Mouse (Mus musculus) ES-Bruce4 (cell line): Measurements from ENCODE around the gene Acer1. TPM values are rescaled to one million over a fixed set of nuclear protein-coding genes. Genes with fewer than 3 reads are reported as not detected.

ENCODE experiments used
- H3K27ac ChIP-seq: 2 replicates; pipeline ENCODE4 v1.5.1; 2012; ENCODE audit warnings: low read length, inconsistent platforms; ENCODE audit not compliant: insufficient read depth
- H3K27me3 ChIP-seq: 2 replicates; pipeline ENCODE4 v1.6.1; 2012; ENCODE audit warnings: mild to moderate bottlenecking, low read length, inconsistent platforms; ENCODE audit not compliant: control insufficient read depth, poor library complexity, insufficient read depth, severe bottlenecking
- H3K36me3 ChIP-seq: 2 replicates; pipeline ENCODE4 v1.6.1; 2012; ENCODE audit warnings: inconsistent platforms, mild to moderate bottlenecking, low read length, moderate library complexity; ENCODE audit not compliant: control insufficient read depth, poor library complexity, insufficient read depth, severe bottlenecking
- H3K4me1 ChIP-seq: one replicate; pipeline ENCODE4 v1.8.1; 2011; ENCODE audit warnings: low read length; ENCODE audit not compliant: control insufficient read depth, insufficient read depth
- H3K4me3 ChIP-seq: 2 replicates; pipeline ENCODE4 v1.5.1; 2011; ENCODE audit warnings: low read depth, mild to moderate bottlenecking, low read length
- H3K9ac ChIP-seq: 2 replicates; pipeline ENCODE4 v1.6.1; 2012; ENCODE audit warnings: low read depth, mild to moderate bottlenecking, inconsistent platforms; ENCODE audit not compliant: poor library complexity, severe bottlenecking
- H3K9me3 ChIP-seq: replicated peaks from 2 replicates; pipeline ENCODE4 v1.6.1; 2012; ENCODE audit warnings: mild to moderate bottlenecking, low read length, inconsistent platforms; ENCODE audit not compliant: control insufficient read depth, poor library complexity, insufficient read depth, severe bottlenecking
- CTCF ChIP-seq: IDR thresholded peaks from one replicate; pipeline ENCODE4 v1.8.1; 2011; ENCODE audit warnings: low read depth, low read length
- EP300 ChIP-seq: IDR thresholded peaks from 2 replicates; pipeline ENCODE4 v1.6.1; 2011; ENCODE audit warnings: low read depth, low read length; ENCODE audit not compliant: insufficient read depth
- POLR2A ChIP-seq: IDR thresholded peaks from one replicate; pipeline ENCODE4 v1.8.1; 2011; ENCODE audit warnings: low read length; ENCODE audit not compliant: insufficient read depth
- polyA plus RNA-seq: library from polyadenylated mRNA; stranded (reverse); fragments of >200 nt; gene quantifications from 2 replicates; pipeline ENCODE4 v1.2.4, GENCODE M21; 2011; ENCODE audit warnings: low read depth; ENCODE audit not compliant: missing spikeins, insufficient read depth, insufficient read length

Gene Acer1
- polyA plus RNA-seq, 1 experiment = 0.49 TPM

- Histone ChIP-seq H3K27ac (no peak overlapping the region), H3K9me3 (no peaks in the 10 kb centered on the region), H3K4me3 (no peak overlapping the region), H3K36me3 (no peaks in the 10 kb centered on the region), H3K27me3 (no peaks in the 10 kb centered on the region), H3K4me1 (peaks cover 3% of the 10 kb centered on the region), H3K9ac (no peak overlapping the region)
- no peak for TF ChIP-seq CTCF
- TF ChIP-seq EP300 = no peak
- TF ChIP-seq POLR2A = no peak
Observed at GRCm38 (mm10) chr17:56933395-56933794, 48.5 kb downstream of the Acer1 start.

GRCm38 (mm10) chr17:56930026-56930425 lies 51.9 kb downstream of the Acer1 start:
- peaks cover 3% of the 10 kb centered on the region for H3K4me1 ChIP-seq
- no peaks in the 10 kb centered on the region for H3K36me3 ChIP-seq
- no peaks in the 10 kb centered on the region for H3K9me3 ChIP-seq
- no peak for TF ChIP-seq EP300
- TF ChIP-seq POLR2A = no peak
- TF ChIP-seq CTCF = no peak
- H3K4me3 ChIP-seq = no peak overlapping the region
- H3K27me3 ChIP-seq = no peaks in the 10 kb centered on the region
- no peak overlapping the region for H3K9ac ChIP-seq
- no peak overlapping the region for H3K27ac ChIP-seq

- H3K27ac ChIP-seq = no peak overlapping the region
- H3K4me1 ChIP-seq = peaks cover 3% of the 10 kb centered on the region
- no peaks in the 10 kb centered on the region for H3K9me3 ChIP-seq
- H3K9ac ChIP-seq = no peak overlapping the region
- no peak overlapping the region for H3K4me3 ChIP-seq
- no peak for TF ChIP-seq POLR2A
- TF ChIP-seq CTCF = no peak
- TF ChIP-seq EP300 = no peak
- no peaks in the 10 kb centered on the region for H3K27me3 ChIP-seq
- no peaks in the 10 kb centered on the region for H3K36me3 ChIP-seq
Observed at GRCm38 (mm10) chr17:56929530-56929929, 52.4 kb downstream of the Acer1 start.

GRCm38 (mm10) chr17:56929101-56929500 lies 52.8 kb downstream of the Acer1 start:
- no peak overlapping the region for H3K4me3 ChIP-seq
- no peak overlapping the region for H3K9ac ChIP-seq
- H3K27me3 ChIP-seq = no peaks in the 10 kb centered on the region
- H3K36me3 ChIP-seq = no peaks in the 10 kb centered on the region
- no peaks in the 10 kb centered on the region for H3K9me3 ChIP-seq
- TF ChIP-seq CTCF (no peak), EP300 (no peak), POLR2A (no peak)
- H3K4me1 ChIP-seq = peaks cover 3% of the 10 kb centered on the region
- H3K27ac ChIP-seq = no peak overlapping the region

GRCm38 (mm10) chr17:56925998-56926397 lies 55.9 kb downstream of the Acer1 start:
- H3K4me3 ChIP-seq = no peak overlapping the region
- no peaks in the 10 kb centered on the region for H3K9me3 ChIP-seq
- H3K4me1 ChIP-seq = no peaks in the 10 kb centered on the region
- no peaks in the 10 kb centered on the region; the same call in 1 of the 2 replicates for H3K36me3 ChIP-seq
- no peak overlapping the region for H3K9ac ChIP-seq
- no peak for TF ChIP-seq CTCF
- no peak for TF ChIP-seq EP300
- no peak for TF ChIP-seq POLR2A
- no peaks in the 10 kb centered on the region for H3K27me3 ChIP-seq
- H3K27ac ChIP-seq = no peak overlapping the region

- Histone ChIP-seq H3K9me3 (no peaks in the 10 kb centered on the region), H3K27ac (no peak overlapping the region), H3K4me1 (no peaks in the 10 kb centered on the region), H3K4me3 (no peak overlapping the region), H3K9ac (no peak overlapping the region), H3K27me3 (no peaks in the 10 kb centered on the region), H3K36me3 (peaks cover 9% of the 10 kb centered on the region)
- TF ChIP-seq CTCF (no peak), EP300 (no peak), POLR2A (no peak)
Observed at GRCm38 (mm10) chr17:56919725-56920124, 62.2 kb downstream of the Acer1 start.

- Histone ChIP-seq H3K4me3 (no peak overlapping the region), H3K27ac (no peak overlapping the region), H3K9ac (no peak overlapping the region), H3K36me3 (peaks cover 9% of the 10 kb centered on the region), H3K27me3 (no peaks in the 10 kb centered on the region), H3K4me1 (no peaks in the 10 kb centered on the region), H3K9me3 (no peaks in the 10 kb centered on the region)
- TF ChIP-seq CTCF (no peak), EP300 (no peak), POLR2A (no peak)
Observed at GRCm38 (mm10) chr17:56917166-56917565, 64.8 kb downstream of the Acer1 start.
